11 mouse cellular contexts compared by ENCODE assay signal in genomic region chr10:44449666-44450065, GRCm38 (mm10).
DNase-seq lines count a peak whose midpoint lies in the region.
"Had no signal": no experiment of that assay in that cellular context is flagged by ENCODE, and none has a peak within 500 bp of the region (broad histone marks: within the 10 kb centered on the region; RNA-seq: fewer than 3 reads in every experiment).

No protein-coding gene starts in this region.

- peak; percentile 59 for DNase-seq in A20 (ENCODE audit: low read depth, low spot score)
- DNase-seq in CD4-positive helper T cell, adult 2 months (ENCODE audit: low read depth, low spot score): peak; percentile 67
- peak; percentile 86 for DNase-seq in induced T-regulatory cell, adult 2 months (ENCODE audit: low read depth)
- DNase-seq in natural killer cell, adult 2 months (ENCODE audit: low spot score in 2 of 2): peak; percentile 33 to 37
- no peak for DNase-seq in ovary, postnatal 10 days (ENCODE audit: low spot score)
- no peak for DNase-seq in urinary bladder, postnatal 10 days (ENCODE audit: low spot score)
- no peak for DNase-seq in adrenal gland, postnatal 14 days
- DNase-seq: adrenal gland, adult 8-10 months; cerebellum, adult 9-10 months; gastrocnemius, postnatal 25 days; thymus, postnatal 14 days had no signal

Comparison
In these comparisons a context has a peak if more than half of its experiments do, and no peak if none do; other contexts are left out.
1. DNase-seq: peak in A20 (single experiment), CD4-positive helper T cell, adult 2 months (single experiment), induced T-regulatory cell, adult 2 months (single experiment) and natural killer cell, adult 2 months (2 of 2); none in ovary, postnatal 10 days (single experiment), urinary bladder, postnatal 10 days (single experiment) and adrenal gland, postnatal 14 days (single experiment).